Mouse (Mus musculus): ENCODE data around the gene Foxn1. TPM values are rescaled to one million over a fixed set of nuclear protein-coding genes. Genes with fewer than 3 reads are reported as not detected.

Gene Foxn1
- polyA plus RNA-seq, 1 experiment from 2014 or later, result 0.26 TPM

- H3K27ac ChIP-seq (replicated peaks), result no peak overlapping the region
- peaks cover 51% of the 10 kb centered on the region for H3K4me1 ChIP-seq
- H3K9me3 ChIP-seq, result no peaks in the 10 kb centered on the region
- peaks cover 34% of the 10 kb centered on the region for H3K36me3 ChIP-seq (replicated peaks)
- no peak for DNase-seq (ENCODE audit: low spot score)
- H3K27me3 ChIP-seq (replicated peaks; ENCODE audit: low read depth, poor library complexity, severe bottlenecking), result no peaks in the 10 kb centered on the region
- no peak overlapping the region for H3K4me3 ChIP-seq
- 48% methylated on average over 7 of the region's 7 CpGs for WGBS
Observed at GRCm38 (mm10) chr11:78348474-78348873, 37.9 kb downstream of the Foxn1 start.

GRCm38 (mm10) chr11:78347908-78348307, 38.5 kb downstream of the Foxn1 start:
- DNase-seq (ENCODE audit: low spot score), result no peak
- H3K9me3 ChIP-seq, result no peaks in the 10 kb centered on the region
- peaks cover 56% of the 10 kb centered on the region for H3K4me1 ChIP-seq
- peaks cover 34% of the 10 kb centered on the region for H3K36me3 ChIP-seq (replicated peaks)
- H3K27me3 ChIP-seq (replicated peaks; ENCODE audit: low read depth, poor library complexity, severe bottlenecking), result no peaks in the 10 kb centered on the region
- no peak overlapping the region for H3K27ac ChIP-seq (replicated peaks)
- 81% methylated on average over 9 of the region's 9 CpGs for WGBS
- no peak overlapping the region for H3K4me3 ChIP-seq

GRCm38 (mm10) chr11:78347070-78347754, 39.1 kb downstream of the Foxn1 start:
- WGBS, result 85% methylated on average over 10 of the region's 10 CpGs
- Histone ChIP-seq H3K4me3 (no peak overlapping the region), H3K27me3 (replicated peaks; ENCODE audit: low read depth, poor library complexity, severe bottlenecking) (no peaks in the 10 kb centered on the region), H3K36me3 (replicated peaks) (peaks cover 34% of the 10 kb centered on the region), H3K27ac (replicated peaks) (no peak overlapping the region), H3K4me1 (peaks cover 60% of the 10 kb centered on the region), H3K9me3 (no peaks in the 10 kb centered on the region)
- DNase-seq (ENCODE audit: low spot score), result peak; percentile 74

GRCm38 (mm10) chr11:78346326-78347069, 39.9 kb downstream of the Foxn1 start:
- peaks cover 60% of the 10 kb centered on the region for H3K4me1 ChIP-seq
- WGBS, result 78% methylated on average over 6 of the region's 6 CpGs

GRCm38 (mm10) chr11:78345801-78346200, 40.6 kb downstream of the Foxn1 start:
- no peak for DNase-seq (ENCODE audit: low spot score)
- WGBS, result 78% methylated on average over 7 of the region's 7 CpGs
- Histone ChIP-seq H3K4me1 (peaks cover 60% of the 10 kb centered on the region), H3K4me3 (0 out of 2 replicates have a peak overlapping the region, but pooled peaks have one; percentile 17), H3K27ac (replicated peaks) (0 out of 2 replicates have a peak overlapping the region, but pooled peaks have one; percentile 37), H3K9me3 (no peaks in the 10 kb centered on the region), H3K27me3 (replicated peaks; ENCODE audit: low read depth, poor library complexity, severe bottlenecking) (no peaks in the 10 kb centered on the region), H3K36me3 (replicated peaks) (peaks cover 45% of the 10 kb centered on the region)

More at GRCm38 (mm10) chr11:78346326-78347069, 39.9 kb downstream of the Foxn1 start:
- no peak overlapping the region; the same call in 1 of the 2 replicates for H3K27ac ChIP-seq (replicated peaks)
- DNase-seq (ENCODE audit: low spot score), result no peak
- no peaks in the 10 kb centered on the region for H3K27me3 ChIP-seq (replicated peaks; ENCODE audit: low read depth, poor library complexity, severe bottlenecking)
- no peak overlapping the region for H3K4me3 ChIP-seq
- H3K9me3 ChIP-seq, result no peaks in the 10 kb centered on the region
- H3K36me3 ChIP-seq (replicated peaks), result peaks cover 38% of the 10 kb centered on the region

- Histone ChIP-seq H3K4me3 (peak overlapping the region; percentile 79; the same call in 1 of the 2 replicates), H3K27me3 (replicated peaks; ENCODE audit: low read depth, poor library complexity, severe bottlenecking) (no peaks in the 10 kb centered on the region), H3K27ac (replicated peaks) (peak overlapping the region; percentile 37; the same call in 1 of the 2 replicates), H3K36me3 (replicated peaks) (peaks cover 52% of the 10 kb centered on the region), H3K9me3 (no peaks in the 10 kb centered on the region), H3K4me1 (peaks cover 60% of the 10 kb centered on the region)
- DNase-seq (ENCODE audit: low spot score), result peak; percentile 47
- 59% methylated on average over 8 of the region's 8 CpGs for WGBS
Observed at GRCm38 (mm10) chr11:78344890-78345715, 41.3 kb downstream of the Foxn1 start.

- WGBS, result 78% methylated on average over 6 of the region's 6 CpGs
- no peaks in the 10 kb centered on the region for H3K27me3 ChIP-seq (replicated peaks; ENCODE audit: low read depth, poor library complexity, severe bottlenecking)
- no peak for DNase-seq (ENCODE audit: low spot score)
- peak overlapping the region; percentile 79 for H3K4me3 ChIP-seq
- no peaks in the 10 kb centered on the region for H3K9me3 ChIP-seq
- H3K27ac ChIP-seq (replicated peaks), result peak overlapping the region; percentile 97
- H3K4me1 ChIP-seq, result peaks cover 56% of the 10 kb centered on the region
- H3K36me3 ChIP-seq (replicated peaks), result peaks cover 54% of the 10 kb centered on the region
Observed at GRCm38 (mm10) chr11:78344328-78344889, 41.9 kb downstream of the Foxn1 start.

- H3K4me3 ChIP-seq, result peak within 1 kb of the TSS; percentile 79
- H3K36me3 ChIP-seq (replicated peaks), result peaks cover 54% of the 10 kb centered on the region
- DNase-seq (ENCODE audit: low spot score), result peak; percentile 91
- H3K4me1 ChIP-seq, result peaks cover 55% of the 10 kb centered on the region
- no peaks in the 10 kb centered on the region for H3K27me3 ChIP-seq (replicated peaks; ENCODE audit: low read depth, poor library complexity, severe bottlenecking)
- 2% methylated on average over 66 of the region's 66 CpGs for WGBS
- H3K9me3 ChIP-seq, result no peaks in the 10 kb centered on the region
- H3K27ac ChIP-seq (replicated peaks), result peak within 1 kb of the TSS; percentile 97
Observed at GRCm38 (mm10) chr11:78343381-78344327, 42.7 kb downstream of the Foxn1 start, which contains the start of gene Unc119. Unc119 (plus strand) TSS chr11:78343482.

- Histone ChIP-seq H3K4me3 (no peak overlapping the region), H3K27me3 (replicated peaks; ENCODE audit: low read depth, poor library complexity, severe bottlenecking) (no peaks in the 10 kb centered on the region), H3K36me3 (replicated peaks) (peaks cover 58% of the 10 kb centered on the region), H3K27ac (replicated peaks) (no peak overlapping the region), H3K4me1 (peaks cover 40% of the 10 kb centered on the region), H3K9me3 (no peaks in the 10 kb centered on the region)
- no peak for DNase-seq (ENCODE audit: low spot score)
- 88% methylated on average over 12 of the region's 12 CpGs for WGBS
Observed at GRCm38 (mm10) chr11:78341702-78342101, 44.7 kb downstream of the Foxn1 start.

GRCm38 (mm10) chr11:78337040-78337439, 49.3 kb downstream of the Foxn1 start:
- no peak for DNase-seq (ENCODE audit: low spot score)
- Histone ChIP-seq H3K27ac (replicated peaks) (no peak overlapping the region), H3K9me3 (no peaks in the 10 kb centered on the region), H3K27me3 (replicated peaks; ENCODE audit: low read depth, poor library complexity, severe bottlenecking) (no peaks in the 10 kb centered on the region), H3K4me3 (no peak overlapping the region), H3K36me3 (replicated peaks) (peaks cover 95% of the 10 kb centered on the region), H3K4me1 (no peaks in the 10 kb centered on the region)
- WGBS, result 94% methylated on average over 8 of the region's 8 CpGs

GRCm38 (mm10) chr11:78333992-78334391, 52.4 kb downstream of the Foxn1 start:
- Histone ChIP-seq H3K9me3 (no peaks in the 10 kb centered on the region), H3K27me3 (replicated peaks; ENCODE audit: low read depth, poor library complexity, severe bottlenecking) (no peaks in the 10 kb centered on the region), H3K36me3 (replicated peaks) (peaks cover 74% of the 10 kb centered on the region), H3K27ac (replicated peaks) (no peak overlapping the region), H3K4me1 (peaks cover 7% of the 10 kb centered on the region), H3K4me3 (no peak overlapping the region)
- no peak for DNase-seq (ENCODE audit: low spot score)
- WGBS, result 87% methylated on average over 5 of the region's 5 CpGs

Measured in embryonic facial prominence, embryonic 10.5 days (tissue).